ENCODE assay signal across 10 mouse cellular contexts in genomic region chr19:45232036-45232410, GRCm38 (mm10). TPM values are rescaled to one million over a fixed set of nuclear protein-coding genes. Genes with fewer than 3 reads are reported as not detected.
DNase-seq lines count a peak whose midpoint lies in the region; ATAC-seq and TF ChIP-seq lines count a peak whose summit lies in the region.
"Had no signal": no experiment of that assay in that cellular context is flagged by ENCODE, and none has a peak within 500 bp of the region (broad histone marks: within the 10 kb centered on the region; RNA-seq: fewer than 3 reads in every experiment).

No protein-coding gene starts in this region.

- H3K9ac ChIP-seq in heart, embryonic 16.5 days (ENCODE audit: low read length): no peak overlapping the region
- no peak overlapping the region for H3K9ac ChIP-seq in heart, adult 2 months (ENCODE audit: low read depth, low read length)
- no peak overlapping the region for H3K9ac ChIP-seq in embryonic facial prominence, embryonic 15.5 days
- H3K9ac ChIP-seq in limb, embryonic 15.5 days: no peak overlapping the region

- no peak for TF ChIP-seq POLR2A in heart, adult 2 months (IDR thresholded peaks at IDR 0.05; ENCODE audit: insufficient read depth, low read depth, low read length)

- peak overlapping the region; percentile 22 for H3K4me3 ChIP-seq in heart, embryonic 16.5 days (ENCODE audit: low read length)
- no peak overlapping the region for H3K4me3 ChIP-seq in heart, adult 2 months
- peak overlapping the region; percentile 26 for H3K4me3 ChIP-seq in embryonic facial prominence, embryonic 15.5 days (replicated peaks)
- peak overlapping the region; percentile 27 for H3K4me3 ChIP-seq in limb, embryonic 15.5 days

- no peaks in the 10 kb centered on the region for H3K36me3 ChIP-seq in heart, embryonic 16.5 days (ENCODE audit: control insufficient read depth, insufficient read depth)
- H3K36me3 ChIP-seq in heart, adult 2 months (ENCODE audit: control insufficient read depth, insufficient read depth, low read length): no peaks in the 10 kb centered on the region
- H3K36me3 ChIP-seq in embryonic facial prominence, embryonic 15.5 days: no peaks in the 10 kb centered on the region
- no peaks in the 10 kb centered on the region for H3K36me3 ChIP-seq in limb, embryonic 15.5 days

- no peak for TF ChIP-seq CTCF in heart, adult 2 months (IDR thresholded peaks at IDR 0.05)

- H3K9me3 ChIP-seq in heart, embryonic 16.5 days (replicated peaks; ENCODE audit: control insufficient read depth, low read length): no peaks in the 10 kb centered on the region
- no peaks in the 10 kb centered on the region for H3K9me3 ChIP-seq in embryonic facial prominence, embryonic 15.5 days (replicated peaks)
- H3K9me3 ChIP-seq in limb, embryonic 15.5 days: no peaks in the 10 kb centered on the region

- WGBS in heart, embryonic 16.5 days: 1% methylated on average over 14 of the region's 14 CpGs
- WGBS in heart, adult 2 months: 5% methylated on average over 14 of the region's 14 CpGs
- WGBS in embryonic facial prominence, embryonic 15.5 days: 1% methylated on average over 14 of the region's 14 CpGs
- WGBS in limb, embryonic 15.5 days: under 1% methylated on average over 14 of the region's 14 CpGs

- no peak overlapping the region; the same call in 1 of the 2 replicates for H3K4me2 ChIP-seq in heart, embryonic 16.5 days (ENCODE audit: low read depth, low read length)
- peak overlapping the region; percentile 39; the same call in 1 of the 2 replicates for H3K4me2 ChIP-seq in embryonic facial prominence, embryonic 15.5 days (replicated peaks)
- peak overlapping the region; percentile 41 for H3K4me2 ChIP-seq in limb, embryonic 15.5 days

- no peak overlapping the region for H3K27ac ChIP-seq in heart, embryonic 16.5 days (ENCODE audit: low read length)
- no peak overlapping the region for H3K27ac ChIP-seq in heart, adult 2 months
- no peak overlapping the region for H3K27ac ChIP-seq in embryonic facial prominence, embryonic 15.5 days (replicated peaks)
- no peak overlapping the region for H3K27ac ChIP-seq in limb, embryonic 15.5 days

- intact Hi-C loops in heart, adult 2 months (cut with DNase I): loop anchor here (10.0 kb wide), 1 partner anchor 477 kb away; the partner anchor contains the start of gene Pax2

- no peak for TF ChIP-seq EP300 in heart, adult 2 months (IDR thresholded peaks at IDR 0.05; ENCODE audit: insufficient read depth, low read depth, low read length)

- H3K27me3 ChIP-seq in heart, embryonic 16.5 days (ENCODE audit: control insufficient read depth, insufficient read depth, low read length): peaks cover 65% of the 10 kb centered on the region
- H3K27me3 ChIP-seq in heart, adult 2 months (ENCODE audit: control insufficient read depth, insufficient read depth, low read length): peaks cover 65% of the 10 kb centered on the region
- H3K27me3 ChIP-seq in embryonic facial prominence, embryonic 15.5 days: peaks cover 97% of the 10 kb centered on the region
- peaks cover 97% of the 10 kb centered on the region for H3K27me3 ChIP-seq in limb, embryonic 15.5 days

- ATAC-seq in heart, embryonic 16.5 days (replicated peaks; ENCODE audit: extremely low read depth, insufficient read depth, low FRiP score): no peak
- ATAC-seq in embryonic facial prominence, embryonic 15.5 days (ENCODE audit: insufficient number of reproducible peaks, low FRiP score, low TSS enrichment, low read depth): no peak
- no peak for ATAC-seq in limb, embryonic 15.5 days (ENCODE audit: insufficient number of reproducible peaks, low FRiP score, low TSS enrichment, low read depth)

- no peaks in the 10 kb centered on the region for H3K79me2 ChIP-seq in heart, adult 2 months (replicated peaks; ENCODE audit: control insufficient read depth, insufficient read depth, low read length)

- peaks cover 25% of the 10 kb centered on the region for H3K4me1 ChIP-seq in heart, embryonic 16.5 days (ENCODE audit: control insufficient read depth, insufficient read depth, low read length)
- H3K4me1 ChIP-seq in heart, adult 2 months (ENCODE audit: control insufficient read depth, insufficient read depth, low read length): peaks cover 4% of the 10 kb centered on the region
- H3K4me1 ChIP-seq in embryonic facial prominence, embryonic 15.5 days: peaks cover 57% of the 10 kb centered on the region
- H3K4me1 ChIP-seq in limb, embryonic 15.5 days: peaks cover 59% of the 10 kb centered on the region

- DNase-seq in heart, adult 2 months: no peak
- DNase-seq in B cell, adult 2 months: peak; percentile 32 to 47
- DNase-seq in frontal cortex, postnatal 10 days (ENCODE audit: low spot score in 2 of 2): no peak
- DNase-seq in thymus, postnatal 0 days (ENCODE audit: low spot score): no peak
- no peak for DNase-seq in adrenal gland, postnatal 10 days
- DNase-seq: adrenal gland, adult 8-10 months had no signal

RNA-seq across cellular contexts. Expression of gene Lbx1, which starts 3.6 kb away (rescaled TPM):
- polyA plus RNA-seq in heart, embryonic 16.5 days (2015; fragmentation: Nextera tagmentation; extraction: Ambion mirVana): not detected in 2 replicates
- under 1 TPM in 1 of 2 experiments, not detected in 1; 0.14 TPM for total RNA-seq in heart, adult 2 months (2021)
- not detected in 2 replicates for polyA plus RNA-seq in heart, adult 2 months (2012; rRNA removed)
- polyA plus RNA-seq in embryonic facial prominence, embryonic 15.5 days (2015; fragmentation: Nextera tagmentation; extraction: Ambion mirVana): 0.49 and 0.75 TPM in 2 replicates
- polyA plus RNA-seq in limb, embryonic 15.5 days (2015; fragmentation: Nextera tagmentation; extraction: Ambion mirVana): 0.64 and 1.5 TPM in 2 replicates
- not detected in 2 replicates for polyA plus RNA-seq in thymus, postnatal 0 days (2015; fragmentation: Nextera tagmentation; extraction: Ambion mirVana)
- total RNA-seq in adrenal gland, postnatal 10 days (2021): 1 to 10 TPM in 1 of 2 experiments, under 1 TPM in 1; 0.30 to 1.4 TPM
- total RNA-seq: adrenal gland, adult 8-10 months; common myeloid progenitor, adult 5-6 weeks had no signal

Comparison
In these comparisons a context has a peak if more than half of its experiments do, and no peak if none do; other contexts are left out.
1. DNase-seq: peak in B cell, adult 2 months (2 of 2); none in heart, adult 2 months (0 of 2), frontal cortex, postnatal 10 days (0 of 2), thymus, postnatal 0 days (single experiment) and adrenal gland, postnatal 10 days (single experiment).